Mouse (Mus musculus) testis, adult 2 months (tissue): ENCODE measurements at regions not wholly inside any gene's neighbourhood (a gene's known extent, or its start where the extent isn't known, plus 50 kb on each side); places are given as distances from the start of the nearest gene placed in this dataset.

ENCODE experiments used
- H3K27ac ChIP-seq: fragments of 200-500 bp; 2 replicates; pipeline ENCODE4 v1.5.1; 2012; ENCODE audit warnings: low read depth, low read length; ENCODE audit not compliant: control insufficient read depth, insufficient read depth
- H3K27me3 ChIP-seq: fragments of 200-500 bp; 2 replicates; pipeline ENCODE4 v1.6.1; 2012; ENCODE audit warnings: mild to moderate bottlenecking, low read length, moderate library complexity; ENCODE audit not compliant: control insufficient read depth, insufficient read depth
- H3K36me3 ChIP-seq: fragments of 200-500 bp; 2 replicates; pipeline ENCODE4 v1.6.1; 2012; ENCODE audit warnings: mild to moderate bottlenecking, low read length; ENCODE audit not compliant: control insufficient read depth, insufficient read depth
- H3K4me1 ChIP-seq: fragments of 200-500 bp; 2 replicates; pipeline ENCODE4 v1.6.1; 2012; ENCODE audit warnings: low read length; ENCODE audit not compliant: control insufficient read depth, insufficient read depth
- H3K4me3 ChIP-seq: fragments of 200-500 bp; 2 replicates; pipeline ENCODE4 v1.5.1; 2012; ENCODE audit warnings: low read depth, mild to moderate bottlenecking, low read length, moderate library complexity, mixed read lengths; ENCODE audit not compliant: control insufficient read depth
- CTCF ChIP-seq: fragments of 200-500 bp; IDR thresholded peaks from 2 replicates; pipeline ENCODE4 v1.5.1; 2012; ENCODE audit warnings: low read depth, mild to moderate bottlenecking, inconsistent platforms, low read length, moderate library complexity; ENCODE audit not compliant: control insufficient read depth, insufficient read depth, insufficient replicate concordance
- POLR2A ChIP-seq: fragments of 200-500 bp; IDR thresholded peaks from 2 replicates; pipeline ENCODE4 v1.6.1; 2012; ENCODE audit warnings: low read depth, mild to moderate bottlenecking, inconsistent platforms, low read length, moderate library complexity; ENCODE audit not compliant: control insufficient read depth

GRCm38 (mm10) chr11:111537654-111538053, 471.7 kb downstream of the Kcnj2 start:
- Histone ChIP-seq H3K4me3 (no peak overlapping the region), H3K27ac (no peak overlapping the region), H3K27me3 (no peaks in the 10 kb centered on the region), H3K4me1 (no peaks in the 10 kb centered on the region), H3K36me3 (no peaks in the 10 kb centered on the region)
- no peak for TF ChIP-seq POLR2A

GRCm38 (mm10) chr11:111539960-111540359, 474.0 kb downstream of the Kcnj2 start:
- no peak overlapping the region for H3K27ac ChIP-seq
- no peak overlapping the region for H3K4me3 ChIP-seq
- H3K27me3 ChIP-seq: no peaks in the 10 kb centered on the region
- TF ChIP-seq CTCF: no peak
- no peak for TF ChIP-seq POLR2A
- H3K4me1 ChIP-seq: no peaks in the 10 kb centered on the region
- H3K36me3 ChIP-seq: no peaks in the 10 kb centered on the region

GRCm38 (mm10) chr11:111545291-111545690, 479.3 kb downstream of the Kcnj2 start:
- no peak for TF ChIP-seq CTCF
- H3K27ac ChIP-seq: no peak overlapping the region
- H3K36me3 ChIP-seq: no peaks in the 10 kb centered on the region
- H3K4me3 ChIP-seq: no peak overlapping the region
- no peaks in the 10 kb centered on the region for H3K4me1 ChIP-seq
- no peaks in the 10 kb centered on the region for H3K27me3 ChIP-seq

- H3K4me1 ChIP-seq: no peaks in the 10 kb centered on the region
- TF ChIP-seq POLR2A (no peak), CTCF (no peak)
- H3K27me3 ChIP-seq: no peaks in the 10 kb centered on the region
- no peak overlapping the region for H3K27ac ChIP-seq
- no peak overlapping the region for H3K4me3 ChIP-seq
- H3K36me3 ChIP-seq: no peaks in the 10 kb centered on the region
Observed at GRCm38 (mm10) chr11:111555131-111555530, 489.2 kb downstream of the Kcnj2 start.

- no peaks in the 10 kb centered on the region for H3K27me3 ChIP-seq
- TF ChIP-seq CTCF: no peak
- no peak for TF ChIP-seq POLR2A
- H3K27ac ChIP-seq: no peak overlapping the region
- no peaks in the 10 kb centered on the region for H3K4me1 ChIP-seq
- no peaks in the 10 kb centered on the region for H3K36me3 ChIP-seq
- no peak overlapping the region for H3K4me3 ChIP-seq
Observed at GRCm38 (mm10) chr11:111555615-111556014, 489.7 kb downstream of the Kcnj2 start.

- no peaks in the 10 kb centered on the region for H3K36me3 ChIP-seq
- no peak overlapping the region for H3K27ac ChIP-seq
- no peak overlapping the region for H3K4me3 ChIP-seq
- TF ChIP-seq POLR2A (no peak), CTCF (no peak)
- no peaks in the 10 kb centered on the region for H3K27me3 ChIP-seq
- no peaks in the 10 kb centered on the region for H3K4me1 ChIP-seq
Observed at GRCm38 (mm10) chr11:111558302-111559140, 492.6 kb downstream of the Kcnj2 start.

GRCm38 (mm10) chr11:111563171-111563570, 497.2 kb downstream of the Kcnj2 start:
- Histone ChIP-seq H3K4me3 (no peak overlapping the region), H3K27ac (no peak overlapping the region), H3K4me1 (no peaks in the 10 kb centered on the region), H3K27me3 (no peaks in the 10 kb centered on the region), H3K36me3 (no peaks in the 10 kb centered on the region)
- TF ChIP-seq POLR2A: no peak
- TF ChIP-seq CTCF: no peak
